Mouse (Mus musculus) heart, postnatal 0 days (tissue): ENCODE results near the gene Prmt3. TPM values are rescaled to one million over a fixed set of nuclear protein-coding genes. Genes with fewer than 3 reads are reported as not detected.

Experiments
- ATAC-seq: fragments of 200-750 bp; cut with Nextera tagmentation; 2 replicates; pipeline ENCODE4 v1.8.0; 2017; ENCODE audit warnings: low read depth, moderate number of reproducible peaks, moderate library complexity; ENCODE audit not compliant: insufficient read depth
- DNase-seq: peaks from one replicate; pipeline ENCODE4 v3.0.0-alpha.2; 2016; ENCODE audit warnings: low spot score
- H3K27ac ChIP-seq: fragments of 300-500 bp; sonication (generic); 2 replicates; pipeline ENCODE4 v1.5.1; 2014; ENCODE audit warnings: low read depth, mild to moderate bottlenecking
- H3K27me3 ChIP-seq: fragments of 300-500 bp; sonication (generic); 2 replicates; pipeline ENCODE4 v1.6.1; 2014; ENCODE audit warnings: low read length, mixed read lengths; ENCODE audit not compliant: control insufficient read depth, insufficient read depth
- H3K36me3 ChIP-seq: fragments of 300-500 bp; sonication (generic); replicated peaks from 2 replicates; pipeline ENCODE4 v1.6.1; 2014; ENCODE audit warnings: low read length, mixed read lengths; ENCODE audit not compliant: control insufficient read depth, insufficient read depth
- H3K4me1 ChIP-seq: fragments of 300-500 bp; sonication (generic); 2 replicates; pipeline ENCODE4 v1.6.1; 2014; ENCODE audit warnings: antibody characterized with exemption; ENCODE audit not compliant: control insufficient read depth, insufficient read depth
- H3K4me2 ChIP-seq: fragments of 300-500 bp; sonication (generic); 2 replicates; pipeline ENCODE4 v1.6.1; 2014; ENCODE audit warnings: low read depth, mild to moderate bottlenecking, low read length, moderate library complexity
- H3K4me3 ChIP-seq: fragments of 300-500 bp; sonication (generic); 2 replicates; pipeline ENCODE4 v1.5.1; 2014; ENCODE audit warnings: low read depth, low read length
- H3K9ac ChIP-seq: fragments of 300-500 bp; sonication (generic); replicated peaks from 2 replicates; pipeline ENCODE4 v1.6.1; 2014; ENCODE audit warnings: low read depth, low read length, mixed read lengths
- H3K9me3 ChIP-seq: fragments of 300-500 bp; sonication (generic); replicated peaks from 2 replicates; pipeline ENCODE4 v1.6.1; 2016; ENCODE audit warnings: low read length; ENCODE audit not compliant: control insufficient read depth
- CTCF ChIP-seq: IDR thresholded peaks from 2 replicates; pipeline ENCODE4 v1.5.1; 2016; ENCODE audit warnings: antibody characterized with exemption, control low read depth, low read depth
- EP300 ChIP-seq: IDR thresholded peaks from 2 replicates; pipeline ENCODE4 v1.6.1; 2016; ENCODE audit warnings: antibody characterized with exemption, low read depth
- WGBS: fragments of 180-500 bp; shearing (Covaris S2); extraction: QIAGEN DNeasy Blood & Tissue Kit; methylation state at CpG from one replicate; pipeline ENCODE4 v1.1.7; 2014; 5-methylcytosine and 5-hydroxymethylcytosine counted together
- polyA plus RNA-seq: library from polyadenylated mRNA; unstranded; fragments of >200 nt; fragmentation: Nextera tagmentation; extraction: Ambion mirVana; gene quantifications from 2 replicates; pipeline ENCODE4 v1.2.1, GENCODE M21; 2015
- total RNA-seq: library from RNA; depleted of rRNA; stranded (reverse); fragments of >200 nt; gene quantifications from 2 replicates; pipeline ENCODE4 v1.2.3, GENCODE M21; 2014; ENCODE audit warnings: low replicate concordance

Gene Prmt3
- total and polyA plus RNA-seq, 2 experiments from 2014 or later, result 27.1 to 34.7 TPM

DNA sequence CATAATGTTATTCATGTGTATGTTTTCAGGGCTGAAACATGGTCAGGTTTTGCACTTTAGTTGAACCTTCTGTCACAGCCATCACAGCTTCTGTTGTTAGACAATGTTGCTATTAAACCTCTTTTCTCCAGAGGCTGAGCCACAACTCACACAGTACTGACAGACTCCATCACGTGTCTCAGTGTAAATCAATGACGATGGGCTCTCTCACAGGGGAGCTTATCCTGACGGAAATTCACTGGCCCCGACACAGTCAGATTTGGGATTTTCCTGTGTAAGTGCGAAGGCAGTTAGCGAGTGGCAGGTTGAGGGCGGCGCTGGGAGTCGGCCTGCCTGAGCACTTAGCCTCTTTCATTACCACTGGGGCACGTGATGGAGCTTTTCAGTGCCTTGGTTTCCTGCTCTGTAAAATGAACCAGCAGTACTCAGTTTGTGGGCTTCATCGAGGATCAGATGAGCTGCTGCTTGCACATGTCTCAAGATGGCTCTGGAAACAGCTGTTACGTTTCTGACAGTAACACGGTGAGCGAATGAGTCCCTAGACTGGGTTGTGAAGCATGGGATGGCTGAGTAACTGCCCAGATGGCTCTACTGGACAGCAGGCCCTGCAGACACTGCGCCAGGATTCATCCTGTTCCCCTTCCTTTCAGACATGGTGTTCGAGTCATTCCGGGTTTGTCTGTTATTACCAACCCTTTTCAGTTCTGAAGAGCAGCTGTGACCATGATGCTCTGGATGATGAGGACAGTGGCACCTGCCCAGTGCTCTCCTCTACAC lies 29.9 kb downstream of the Prmt3 start:
- Histone ChIP-seq H3K9ac (no peak overlapping the region), H3K4me1 (0 out of 2 replicates have a peak, but pooled peaks cover 4% of the 10 kb centered on the region), H3K9me3 (no peaks in the 10 kb centered on the region), H3K27ac (no peak overlapping the region), H3K4me3 (no peak overlapping the region), H3K27me3 (no peaks in the 10 kb centered on the region), H3K4me2 (no peak overlapping the region), H3K36me3 (peaks cover 27% of the 10 kb centered on the region)
- DNase-seq (no peak), ATAC-seq (no peak)
- WGBS, result 87% methylated on average over 17 of the region's 17 CpGs
- TF ChIP-seq EP300 (no peak), CTCF (no peak)

- Histone ChIP-seq H3K27me3 (no peaks in the 10 kb centered on the region), H3K36me3 (peaks cover 21% of the 10 kb centered on the region), H3K9me3 (no peaks in the 10 kb centered on the region), H3K4me3 (no peak overlapping the region), H3K4me2 (no peak overlapping the region), H3K9ac (no peak overlapping the region), H3K27ac (no peak overlapping the region), H3K4me1 (no peaks in the 10 kb centered on the region)
- ATAC-seq, result no peak
- TF ChIP-seq CTCF, result no peak
- TF ChIP-seq EP300, result no peak
- DNase-seq, result no peak
- 88% methylated on average over 6 of the region's 6 CpGs for WGBS
These were observed 31.0 kb downstream of the Prmt3 start for GRCm38 (mm10) chr7:49809100-49809499.

DNA sequence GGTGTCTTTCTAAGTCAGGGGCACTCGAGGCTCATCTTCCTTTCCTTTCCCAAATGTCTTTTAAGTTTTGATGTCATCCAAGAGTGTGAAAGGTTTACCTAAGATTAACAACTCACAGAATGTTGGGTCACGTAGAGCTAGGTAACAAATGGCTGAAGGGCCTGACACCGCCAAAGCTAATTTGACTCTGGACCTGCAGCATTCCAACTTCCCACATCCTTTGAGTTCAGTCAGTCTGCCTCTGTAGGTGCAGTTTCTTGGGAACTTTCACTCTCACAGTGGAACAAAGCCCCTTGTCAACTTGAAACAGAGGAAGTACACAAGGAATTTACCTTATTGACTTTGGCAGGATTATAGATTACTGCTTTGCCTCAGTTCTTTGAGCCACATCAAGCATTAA lies 31.4 kb downstream of the Prmt3 start:
- Histone ChIP-seq H3K27ac (no peak overlapping the region), H3K9me3 (no peaks in the 10 kb centered on the region), H3K9ac (no peak overlapping the region), H3K36me3 (peaks cover 21% of the 10 kb centered on the region), H3K4me2 (no peak overlapping the region), H3K4me3 (no peak overlapping the region), H3K4me1 (no peaks in the 10 kb centered on the region), H3K27me3 (no peaks in the 10 kb centered on the region)
- DNase-seq, result no peak
- ATAC-seq, result no peak
- TF ChIP-seq CTCF, result no peak
- no peak for TF ChIP-seq EP300
- 72% methylated on average over 3 of the region's 3 CpGs for WGBS

- no peaks in the 10 kb centered on the region for H3K27me3 ChIP-seq
- H3K27ac ChIP-seq, result no peak overlapping the region
- TF ChIP-seq EP300 (no peak), CTCF (peak; percentile 40)
- H3K4me2 ChIP-seq, result no peak overlapping the region
- ATAC-seq, result 0 out of 2 replicates have a peak, but pooled peaks have one; percentile 27
- H3K36me3 ChIP-seq, result peaks cover 21% of the 10 kb centered on the region
- H3K9ac ChIP-seq, result no peak overlapping the region
- H3K4me1 ChIP-seq, result no peaks in the 10 kb centered on the region
- no peak for DNase-seq
- H3K9me3 ChIP-seq, result no peaks in the 10 kb centered on the region
- no peak overlapping the region for H3K4me3 ChIP-seq
- WGBS, result 40% methylated on average over 4 of the region's 4 CpGs
These were observed 33.2 kb downstream of the Prmt3 start for GRCm38 (mm10) chr7:49811346-49811745.

GRCm38 (mm10) chr7:49819393-49819792 lies 41.2 kb downstream of the Prmt3 start:
- Histone ChIP-seq H3K9ac (no peak overlapping the region), H3K36me3 (peaks cover 15% of the 10 kb centered on the region), H3K9me3 (no peaks in the 10 kb centered on the region), H3K4me3 (no peak overlapping the region), H3K4me2 (no peak overlapping the region), H3K27ac (no peak overlapping the region), H3K27me3 (no peaks in the 10 kb centered on the region), H3K4me1 (peaks cover 5% of the 10 kb centered on the region; the same call in 1 of the 2 replicates)
- 83% methylated on average over 4 of the region's 4 CpGs for WGBS
- no peak for ATAC-seq
- TF ChIP-seq CTCF, result no peak
- TF ChIP-seq EP300, result no peak
- no peak for DNase-seq
